Mouse (Mus musculus) ES-E14 (cell line): ENCODE measurements at regions not wholly inside any gene's neighbourhood (a gene's known extent, or its start where the extent isn't known, plus 50 kb on each side); places are given as distances from the start of the nearest gene placed in this dataset.

ENCODE experiments used
- DNase-seq: peaks from one replicate; pipeline ENCODE4 v3.0.0-alpha.2; 2013; ENCODE audit warnings: low read depth, low spot score
- H3K27ac ChIP-seq: 2 replicates; pipeline ENCODE4 v1.5.1; 2012; ENCODE audit warnings: low read depth, mild to moderate bottlenecking, low read length, moderate library complexity, mixed read lengths; ENCODE audit not compliant: poor library complexity, insufficient read depth, severe bottlenecking
- H3K36me3 ChIP-seq: 2 replicates; pipeline ENCODE4 v1.6.1; 2012; ENCODE audit warnings: mild to moderate bottlenecking, low read length, moderate library complexity, mixed read lengths; ENCODE audit not compliant: control insufficient read depth, poor library complexity, insufficient read depth, severe bottlenecking
- H3K4me1 ChIP-seq, 2 experiments: fragments of 150-350 bp in 1 of 2; sonication (generic) in 1 of 2; 2 replicates each; pipeline ENCODE4 v1.6.1; 2012; ENCODE audit warnings: low read length in 2 of 2, mild to moderate bottlenecking in 1 of 2, mixed read lengths in 1 of 2; ENCODE audit not compliant: control insufficient read depth in 2 of 2, insufficient read depth in 2 of 2, poor library complexity in 1 of 2
- H3K4me3 ChIP-seq, 2 experiments: fragments of 150-350 bp in 1 of 2; sonication (generic) in 1 of 2; 2 replicates each; pipeline ENCODE4 v1.5.1; 2012; ENCODE audit warnings: low read length in 2 of 2, low read depth in 1 of 2, mild to moderate bottlenecking in 1 of 2, mixed read lengths in 1 of 2; ENCODE audit not compliant: insufficient read depth in 1 of 2, poor library complexity in 1 of 2, severe bottlenecking in 1 of 2
- H3K9ac ChIP-seq: 2 replicates; pipeline ENCODE4 v1.6.1; 2012; ENCODE audit warnings: low read depth, mild to moderate bottlenecking, low read length, mixed read lengths; ENCODE audit not compliant: poor library complexity, insufficient read depth, severe bottlenecking
- H3K9me3 ChIP-seq: fragments of 150-350 bp; sonication (generic); 2 replicates; pipeline ENCODE4 v1.6.1; 2012; ENCODE audit warnings: low read depth, mild to moderate bottlenecking, low read length; ENCODE audit not compliant: control insufficient read depth, insufficient read depth
- CHD2 ChIP-seq: IDR thresholded peaks from 2 replicates; pipeline ENCODE4 v1.6.1; 2014; ENCODE audit warnings: mild to moderate bottlenecking, low read depth, low read length, inconsistent platforms
- HCFC1 ChIP-seq: IDR thresholded peaks from 2 replicates; pipeline ENCODE4 v1.6.1; 2012; ENCODE audit warnings: low read length, inconsistent platforms, borderline replicate concordance; ENCODE audit not compliant: insufficient read depth
- MAFK ChIP-seq: IDR thresholded peaks from 2 replicates; pipeline ENCODE4 v1.6.1; 2014; ENCODE audit warnings: mild to moderate bottlenecking, low read depth, low read length, inconsistent platforms; ENCODE audit not compliant: insufficient read depth
- ZC3H11A ChIP-seq: IDR thresholded peaks from 2 replicates; pipeline ENCODE4 v1.6.1; 2012; ENCODE audit warnings: low read depth, mild to moderate bottlenecking, inconsistent platforms, low read length, borderline replicate concordance
- ZNF384 ChIP-seq: IDR thresholded peaks from 2 replicates; pipeline ENCODE4 v1.6.1; 2012; ENCODE audit warnings: low read depth, low read length, inconsistent platforms
- in situ Hi-C, 2 experiments: fragments of 600-800 bp; cut with MboI; formaldehyde crosslinking; loops; one replicate each; pipeline ENCODE4 v1.15.1; 2025; ENCODE audit warnings: low sequenced_read_pairs in 2 of 2, inconsistent platforms in 1 of 2; ENCODE audit not compliant: unreplicated experiment in 2 of 2

DNA sequence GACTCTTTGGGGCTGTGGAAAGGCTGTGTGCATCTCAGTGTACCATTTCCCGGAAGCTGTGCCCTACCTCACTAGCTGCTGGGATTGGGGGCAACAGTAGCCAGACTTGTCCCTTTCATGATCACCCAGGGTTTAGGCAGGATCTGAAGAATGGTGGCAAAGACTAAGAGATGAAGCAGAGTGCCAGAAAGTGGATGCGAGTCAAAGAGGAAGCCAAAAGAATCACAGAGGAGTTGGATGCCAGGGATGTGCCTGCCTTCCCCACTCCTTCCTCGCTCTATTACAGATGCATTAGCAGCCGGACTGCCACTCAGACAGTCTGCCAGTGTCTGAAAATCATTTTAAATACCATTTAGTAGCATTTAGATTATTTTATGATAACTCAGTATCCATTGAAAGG is 271.5 kb upstream of the Slc24a2 start:
- no peaks in the 10 kb centered on the region for H3K9me3 ChIP-seq
- H3K36me3 ChIP-seq: no peaks in the 10 kb centered on the region
- H3K27ac ChIP-seq: no peak overlapping the region
- H3K4me3 ChIP-seq: no peak overlapping the region
- TF ChIP-seq ZNF384: no peak
- no peak for TF ChIP-seq HCFC1
- TF ChIP-seq ZC3H11A: no peak
- TF ChIP-seq CHD2: no peak
- TF ChIP-seq MAFK: no peak
- no peak for DNase-seq
- H3K9ac ChIP-seq: no peak overlapping the region
- in situ Hi-C loops: no loop called here
- H3K4me1 ChIP-seq: no peaks in the 10 kb centered on the region

GRCm38 (mm10) chr4:87500441-87500840 is 270.2 kb upstream of the Slc24a2 start:
- no peaks in the 10 kb centered on the region for H3K9me3 ChIP-seq
- H3K27ac ChIP-seq: no peak overlapping the region
- no peak overlapping the region for H3K9ac ChIP-seq
- in situ Hi-C loops: no loop called here
- TF ChIP-seq CHD2 (no peak), ZC3H11A (no peak), MAFK (no peak), HCFC1 (no peak), ZNF384 (no peak)
- DNase-seq: no peak
- H3K4me3 ChIP-seq: no peak overlapping the region
- no peaks in the 10 kb centered on the region for H3K36me3 ChIP-seq
- no peaks in the 10 kb centered on the region for H3K4me1 ChIP-seq

DNA sequence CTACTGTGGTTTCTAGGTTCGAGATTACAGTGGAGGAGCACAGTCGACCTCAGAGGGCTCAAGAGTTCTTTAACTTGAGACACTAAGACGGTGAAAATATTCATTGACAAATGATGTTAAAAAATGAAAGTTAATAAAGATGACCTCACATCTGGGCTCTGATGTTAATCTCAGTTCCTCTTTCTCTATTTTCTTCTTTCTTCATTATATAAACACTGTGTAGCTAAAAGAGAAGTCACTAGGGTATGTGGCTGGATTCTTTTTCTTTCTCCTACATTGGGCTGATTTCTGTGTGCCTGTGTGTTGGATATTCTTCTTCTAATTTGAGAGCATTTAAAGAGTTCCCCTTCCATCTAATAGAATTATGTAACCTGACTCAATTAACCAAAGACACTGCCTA is 257.5 kb upstream of the Slc24a2 start:
- Histone ChIP-seq H3K4me1 (no peaks in the 10 kb centered on the region), H3K9ac (no peak overlapping the region), H3K36me3 (no peaks in the 10 kb centered on the region), H3K27ac (no peak overlapping the region), H3K4me3 (no peak overlapping the region), H3K9me3 (no peaks in the 10 kb centered on the region)
- in situ Hi-C loops: no loop called here
- no peak for TF ChIP-seq MAFK
- DNase-seq: no peak

- no peak overlapping the region for H3K27ac ChIP-seq
- in situ Hi-C loops: no loop called here
- H3K9ac ChIP-seq: no peak overlapping the region
- H3K4me3 ChIP-seq: no peak overlapping the region
- DNase-seq: no peak
- TF ChIP-seq CHD2 (no peak), ZC3H11A (no peak), HCFC1 (no peak), ZNF384 (no peak), MAFK (no peak)
- H3K4me1 ChIP-seq: peaks cover 0 to 8% of the 10 kb centered on the region in 2 experiments; a peak in 1 of 4 replicates
- H3K9me3 ChIP-seq: no peaks in the 10 kb centered on the region
- H3K36me3 ChIP-seq: no peaks in the 10 kb centered on the region
Observed at GRCm38 (mm10) chr4:87475537-87475936, 245.3 kb upstream of the Slc24a2 start.

DNA sequence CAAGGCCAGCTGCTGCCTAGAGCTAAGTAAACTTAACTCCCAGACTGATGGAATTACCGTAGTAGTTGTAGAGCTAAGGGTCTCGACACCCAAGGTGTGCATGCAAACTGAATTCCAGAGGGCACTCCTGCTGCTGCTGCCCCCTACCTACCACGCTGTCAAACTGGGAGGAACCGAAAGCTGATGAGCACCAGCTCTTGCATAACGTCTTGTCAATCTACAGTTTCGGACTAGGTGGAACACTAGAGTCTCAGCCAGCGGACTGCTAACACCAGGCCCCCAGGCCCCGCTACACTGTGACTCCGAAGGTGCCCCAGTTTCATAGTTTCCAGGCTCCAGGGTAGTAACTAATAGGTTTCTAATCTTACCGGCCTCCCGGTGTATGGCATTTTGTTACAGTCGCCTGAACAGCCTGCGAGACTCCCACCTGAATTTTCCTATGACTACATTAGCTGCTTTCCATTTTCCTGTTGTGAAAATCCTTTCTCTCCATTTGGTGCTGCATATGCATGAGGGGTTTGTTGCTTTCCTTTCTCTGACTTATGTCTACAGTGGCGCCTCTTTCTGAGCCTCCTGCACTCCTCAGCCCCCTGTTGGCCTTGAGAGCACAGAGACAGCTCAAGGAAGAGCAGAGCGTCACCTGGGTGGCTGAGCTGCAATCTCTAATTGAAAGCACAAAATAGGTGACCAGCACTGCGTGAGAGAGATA is 243.2 kb upstream of the Slc24a2 start:
- in situ Hi-C loops: no loop called here
- peaks cover 0 to 8% of the 10 kb centered on the region in 2 experiments; a peak in 1 of 4 replicates for H3K4me1 ChIP-seq
- DNase-seq: no peak
- H3K9me3 ChIP-seq: no peaks in the 10 kb centered on the region
- no peak overlapping the region for H3K27ac ChIP-seq
- TF ChIP-seq HCFC1 (no peak), MAFK (no peak)
- no peak overlapping the region for H3K4me3 ChIP-seq
- no peaks in the 10 kb centered on the region for H3K36me3 ChIP-seq
- no peak overlapping the region for H3K9ac ChIP-seq
